Mouse (Mus musculus) urinary bladder, postnatal 10 days (tissue): Measurements from ENCODE around the gene Isg20.
A peak's percentile ranks its signal among the peaks of the same experiment; 100 is the strongest.

Source experiments
- DNase-seq: peaks from one replicate; pipeline ENCODE4 v3.0.0; 2022; ENCODE audit warnings: low spot score

The Isg20 gene

DNA sequence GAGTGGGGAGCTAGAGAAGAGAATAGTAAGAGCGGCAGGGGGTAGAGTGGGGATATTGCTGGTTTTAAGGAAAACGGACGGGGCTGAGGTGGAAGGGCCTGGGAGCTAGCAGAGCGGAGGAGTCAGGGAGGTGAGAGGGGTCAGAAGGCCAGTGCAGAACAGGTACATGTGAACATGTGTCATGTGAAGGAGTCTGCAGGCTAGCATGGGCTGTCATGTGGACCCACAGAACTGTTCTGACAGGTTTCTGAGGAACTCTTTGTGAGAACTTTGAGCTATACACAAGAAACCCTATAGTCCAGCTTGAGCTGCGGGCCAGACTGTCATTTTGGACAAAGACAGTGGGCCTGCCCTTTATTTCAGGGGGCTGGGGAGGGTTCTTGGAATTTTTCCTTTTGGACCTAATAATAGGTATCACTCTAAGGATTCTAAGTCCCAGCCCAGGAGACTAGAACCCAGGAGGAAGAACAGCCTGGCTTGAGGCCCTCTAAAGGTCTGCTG, at the start of gene Isg20:
Gene Isg20, plus strand, starts transcription at position 451 of the 501 bp plus-strand sequence.
- no peak for DNase-seq

DNA sequence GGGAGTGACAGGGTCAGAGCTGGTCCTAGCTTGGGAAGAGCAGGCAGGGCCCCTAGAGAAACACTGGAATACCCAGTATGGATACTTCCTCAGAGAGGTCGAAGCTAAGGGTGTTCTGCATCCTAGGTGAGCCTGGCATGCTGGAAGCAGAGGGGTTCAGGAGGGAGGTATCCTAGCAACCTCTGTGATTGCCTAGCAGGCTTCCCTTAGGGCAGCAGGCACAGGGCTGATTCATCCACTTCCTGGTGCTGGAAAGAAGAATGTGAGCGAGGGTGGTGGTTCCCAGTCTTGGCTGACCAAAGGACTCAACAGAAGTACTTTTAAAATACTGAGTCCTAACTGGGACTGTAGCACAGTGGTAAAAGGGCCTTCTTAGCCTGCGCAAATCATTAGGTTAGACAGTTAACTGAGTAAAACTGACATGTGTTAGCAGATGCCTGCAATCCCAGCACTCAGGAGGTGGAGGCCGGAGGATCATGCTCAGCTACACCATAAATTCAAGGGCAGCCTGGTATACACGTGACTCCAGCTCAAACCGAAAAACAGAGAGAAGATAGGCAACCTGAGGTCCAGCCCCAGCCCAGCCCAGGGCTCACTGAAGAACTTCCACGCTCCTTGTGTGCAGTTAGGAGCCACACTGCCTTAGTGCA, 49.3 kb upstream of the Isg20 start:
- DNase-seq, result no peak

DNA sequence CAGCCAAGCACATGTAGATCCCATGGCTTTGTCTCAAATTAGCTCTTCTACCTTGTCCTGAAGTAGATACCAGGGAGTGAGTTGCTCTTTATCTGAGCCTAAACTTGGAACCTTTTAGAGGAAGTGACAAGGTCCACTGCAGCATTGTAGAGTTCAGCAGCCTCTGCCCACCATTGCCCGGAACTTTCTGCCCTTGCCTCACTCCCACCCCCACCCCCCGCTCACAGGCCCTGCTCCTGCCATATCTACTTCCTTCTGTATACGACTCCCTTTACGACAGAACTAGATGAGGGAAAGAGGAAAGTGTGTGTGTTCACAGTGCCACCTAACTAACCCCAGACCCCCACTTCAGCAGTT, 48.8 kb upstream of the Isg20 start:
- DNase-seq, result no peak

DNA sequence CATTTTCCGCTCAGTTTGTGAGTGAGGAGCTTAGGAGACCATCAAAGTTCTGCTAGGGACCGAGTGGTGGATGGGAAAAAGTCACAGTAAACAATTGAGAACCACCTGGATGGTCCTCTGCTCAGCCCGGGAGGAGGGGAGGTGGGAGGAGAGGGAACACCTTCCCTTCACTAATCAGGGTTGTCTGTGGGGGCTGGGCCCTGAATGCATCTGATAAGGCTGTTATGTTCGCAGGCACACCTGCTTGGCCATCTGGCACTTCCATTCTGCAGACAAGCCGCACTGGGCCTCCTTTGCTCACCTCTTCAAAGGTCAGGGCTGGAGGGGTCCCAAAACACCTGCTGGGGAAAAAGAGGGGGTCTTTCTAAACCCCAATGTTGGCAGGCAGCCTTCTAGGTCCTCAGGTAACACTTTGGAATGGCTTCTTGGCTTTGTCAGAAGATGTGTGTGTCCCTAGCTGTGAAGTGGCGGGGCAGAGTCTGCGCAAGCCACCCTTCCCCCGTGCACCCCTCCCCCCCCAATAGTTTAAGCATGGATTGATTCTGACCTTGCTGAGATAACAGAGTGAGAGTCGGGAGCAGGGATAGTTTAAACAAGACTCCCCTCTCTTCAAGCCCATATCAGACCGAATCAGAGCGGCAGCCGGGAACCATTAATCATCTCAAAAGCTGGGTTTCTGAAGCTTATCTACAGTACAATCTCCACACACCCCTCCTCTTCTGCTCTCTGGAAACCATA, 47.8 kb upstream of the Isg20 start:
- DNase-seq, result no peak

DNA sequence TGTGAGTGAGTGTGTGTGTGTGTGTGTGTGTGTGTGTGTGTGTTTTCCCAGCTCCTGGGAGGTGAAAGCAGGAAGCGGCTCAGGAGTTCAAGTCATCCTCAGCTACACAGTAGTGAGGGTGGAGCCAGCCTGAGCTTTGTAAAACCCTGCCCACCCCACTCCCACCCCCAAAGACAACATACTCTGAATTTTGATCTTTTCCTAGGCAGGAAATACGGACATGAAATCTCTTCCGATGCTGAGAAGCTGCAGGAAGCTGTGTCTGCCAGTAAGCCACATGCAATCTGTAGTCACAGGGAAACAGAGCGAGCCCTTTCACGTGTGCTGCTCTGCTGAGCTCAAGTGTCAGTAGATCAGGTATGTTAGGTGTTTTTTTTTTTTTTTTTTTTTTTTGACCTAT, 44.5 kb upstream of the Isg20 start:
- DNase-seq, result no peak

DNA sequence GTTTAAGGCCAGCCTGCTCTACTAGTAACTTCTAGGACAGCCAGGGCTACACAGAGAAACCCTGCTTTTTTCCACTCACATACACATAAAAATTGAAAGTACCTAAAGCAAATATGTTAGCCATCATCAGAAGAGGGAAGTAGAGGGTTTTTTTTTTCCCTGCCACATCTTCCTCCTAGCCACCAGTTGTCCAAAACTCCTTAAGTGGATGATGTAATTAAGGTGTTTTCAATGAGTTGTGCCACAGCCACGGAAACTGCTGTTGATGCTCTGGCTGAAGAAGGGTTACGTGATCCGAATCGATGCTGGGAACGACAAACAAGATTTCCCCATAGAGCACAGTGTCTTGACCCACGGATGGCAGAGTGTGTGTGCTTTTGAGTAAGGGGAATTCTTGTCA, 40.9 kb upstream of the Isg20 start:
- DNase-seq, result no peak

DNA sequence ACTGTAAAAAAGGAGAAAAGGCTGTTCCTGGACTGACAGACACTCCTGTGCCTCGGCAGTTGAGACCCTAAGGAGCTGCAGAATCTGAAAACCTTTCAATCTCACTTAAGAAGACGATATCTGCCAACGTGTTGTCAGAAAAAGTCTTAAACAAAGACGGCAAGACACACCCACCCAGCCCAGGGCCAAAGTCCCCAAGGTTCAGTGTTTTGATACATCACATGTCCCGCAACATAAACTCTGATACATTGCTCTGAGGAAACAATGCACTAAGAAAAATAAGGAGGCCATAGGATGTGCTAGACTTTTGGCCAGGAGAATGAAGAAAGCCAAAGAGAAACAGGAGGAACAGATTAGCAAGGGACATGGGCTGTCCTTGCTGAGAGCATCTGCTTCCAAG, 40.4 kb upstream of the Isg20 start:
- no peak for DNase-seq

DNA sequence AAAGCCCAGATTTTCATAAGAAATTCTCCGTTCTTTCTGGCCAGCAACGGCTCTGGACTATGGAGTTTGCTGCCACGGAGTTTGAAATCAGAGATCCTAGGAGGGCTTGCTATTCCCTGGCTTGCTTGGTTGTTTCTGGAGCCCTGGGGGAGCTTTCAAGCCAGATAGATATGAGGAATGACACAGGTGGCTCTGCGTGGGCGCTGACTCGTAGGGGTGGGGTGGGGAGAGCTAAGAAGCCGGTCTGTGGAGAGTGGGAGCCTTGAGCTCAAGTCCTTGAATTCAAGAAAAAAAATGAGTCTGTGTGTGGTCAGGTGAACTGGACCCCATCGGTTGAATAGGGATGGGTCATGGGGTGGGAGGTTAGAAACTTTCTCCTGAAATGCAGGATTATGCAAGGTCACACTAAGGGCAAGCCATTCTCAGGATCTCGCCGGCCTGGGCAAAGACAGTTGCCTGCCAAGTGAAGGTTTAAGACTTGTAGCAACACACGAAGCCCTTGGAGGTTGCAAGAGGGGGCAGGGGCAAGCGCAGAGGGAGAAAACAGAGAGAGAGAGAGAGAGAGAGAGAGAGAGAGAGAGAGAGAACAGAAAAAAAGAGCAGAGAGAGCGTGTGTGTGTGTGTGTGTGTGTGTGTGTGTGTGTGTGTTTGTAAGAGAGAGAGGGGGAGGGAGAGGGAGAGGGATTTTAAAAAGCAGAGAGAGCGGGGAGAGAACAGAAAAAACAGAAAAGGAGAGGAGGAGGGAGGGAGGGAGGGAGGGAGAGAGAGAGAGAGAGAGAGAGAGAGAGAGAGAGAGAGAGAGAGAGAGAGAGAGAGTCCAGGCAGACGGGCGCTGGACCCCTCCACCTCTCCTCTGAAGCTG, 31.4 kb upstream of the Isg20 start:
- DNase-seq, result no peak

DNA sequence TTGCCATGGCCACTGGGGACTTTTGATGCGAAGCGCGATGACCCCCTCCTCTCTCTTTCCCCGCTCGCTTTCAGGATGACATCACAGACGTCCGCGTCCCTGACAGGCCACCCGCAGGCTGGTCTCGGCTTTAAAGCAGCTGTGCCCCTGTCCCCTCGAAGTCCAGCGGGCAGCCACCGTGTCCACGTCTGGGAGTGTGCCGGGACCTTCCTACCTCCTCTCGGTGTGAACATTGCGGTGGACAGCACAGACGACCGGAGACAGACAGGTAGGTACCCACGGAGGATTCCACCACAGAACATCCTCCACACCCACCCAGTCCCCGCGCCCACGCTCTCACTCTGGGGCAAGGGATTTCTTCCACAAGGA, 30.8 kb upstream of the Isg20 start:
- DNase-seq, result no peak

DNA sequence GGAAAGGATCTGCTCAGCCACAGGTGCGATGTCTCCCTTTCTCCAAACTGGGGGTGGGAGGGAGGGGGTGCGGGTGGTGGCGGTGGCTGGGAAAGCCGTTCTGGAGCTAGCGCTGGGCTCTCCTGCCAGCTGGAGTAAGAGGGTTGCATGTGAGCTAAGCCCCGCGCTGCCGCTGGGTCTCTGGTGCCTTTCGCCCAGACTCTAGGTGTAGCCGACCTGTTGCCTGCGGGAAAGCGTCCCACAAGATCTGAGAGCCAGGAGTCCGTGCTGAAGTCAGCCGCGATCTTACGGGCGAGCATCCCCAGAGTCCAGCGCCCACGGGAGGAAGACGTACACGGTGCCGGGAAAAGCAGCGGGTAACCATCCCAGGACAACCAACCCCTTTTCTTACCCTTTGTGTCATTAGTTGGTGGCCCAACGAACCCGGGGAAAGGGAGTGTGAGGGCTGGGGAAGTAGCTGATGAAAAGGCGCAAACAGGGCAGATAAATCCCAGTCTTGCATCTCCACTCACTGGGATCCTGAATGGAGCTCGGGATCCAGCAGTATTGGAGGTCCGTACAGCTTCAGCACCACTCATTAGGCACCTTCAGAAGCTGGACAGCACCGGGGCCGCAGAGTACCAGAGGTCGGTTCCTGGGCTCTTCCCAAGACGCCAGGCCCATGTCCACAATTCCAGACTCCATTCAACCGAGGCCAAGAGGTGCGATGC, 30.1 kb upstream of the Isg20 start:
- DNase-seq, result no peak

DNA sequence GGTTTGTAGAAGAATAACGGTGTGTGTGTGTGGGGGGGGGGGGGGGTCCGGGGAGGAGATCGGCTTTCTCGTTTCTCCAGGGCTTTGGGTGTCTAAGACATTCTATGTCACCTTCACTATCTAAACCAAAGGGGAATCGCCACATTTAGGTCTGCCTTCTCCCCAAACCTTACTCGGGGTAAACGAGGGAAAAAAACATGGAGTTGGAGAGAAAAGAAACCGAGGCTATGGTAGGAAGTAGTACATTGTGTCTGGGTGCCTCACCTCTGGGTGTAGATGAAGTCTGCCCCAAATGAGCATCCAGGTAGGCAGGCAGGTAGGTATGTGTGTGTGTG, 29.5 kb upstream of the Isg20 start:
- DNase-seq, result no peak

DNA sequence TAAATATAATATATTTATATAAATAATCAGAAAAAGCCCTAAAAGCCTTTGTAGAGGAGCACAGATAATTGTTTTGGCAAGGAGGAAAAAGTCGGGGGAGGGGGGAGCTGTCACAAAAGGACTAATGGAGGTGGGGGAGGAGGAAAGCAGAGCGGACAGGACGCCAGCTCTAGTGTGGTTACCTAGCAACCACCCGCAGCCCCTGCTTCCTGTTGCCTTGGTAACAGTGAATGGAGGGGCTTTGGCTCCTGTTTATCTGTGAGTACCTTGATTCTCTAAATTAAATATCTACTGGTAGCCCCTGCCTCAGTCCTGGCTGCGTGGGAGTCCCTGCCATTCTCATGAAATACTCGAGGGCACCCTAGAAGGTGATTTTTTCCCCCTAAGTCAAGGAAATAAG, 29.1 kb upstream of the Isg20 start:
- no peak for DNase-seq

DNA sequence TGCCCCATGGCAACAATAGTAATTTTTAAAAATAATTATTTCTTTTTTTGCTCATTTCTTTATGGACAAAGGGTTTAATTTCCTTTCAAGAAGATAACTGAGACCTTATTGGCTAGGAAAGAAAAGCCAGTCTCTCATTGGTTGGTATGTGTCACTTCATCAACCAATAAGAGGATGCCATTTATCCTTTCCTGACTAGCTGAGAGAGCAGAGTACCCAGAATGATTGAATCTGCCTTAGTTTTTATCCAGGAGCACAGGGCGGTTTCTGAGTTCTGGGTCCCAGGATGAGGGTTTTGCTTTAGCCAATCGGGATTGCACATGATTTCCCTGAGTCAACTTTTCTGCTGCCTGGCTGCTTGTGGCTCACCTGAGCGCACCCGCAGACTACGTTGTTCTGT, 27.8 kb upstream of the Isg20 start:
- no peak for DNase-seq

DNA sequence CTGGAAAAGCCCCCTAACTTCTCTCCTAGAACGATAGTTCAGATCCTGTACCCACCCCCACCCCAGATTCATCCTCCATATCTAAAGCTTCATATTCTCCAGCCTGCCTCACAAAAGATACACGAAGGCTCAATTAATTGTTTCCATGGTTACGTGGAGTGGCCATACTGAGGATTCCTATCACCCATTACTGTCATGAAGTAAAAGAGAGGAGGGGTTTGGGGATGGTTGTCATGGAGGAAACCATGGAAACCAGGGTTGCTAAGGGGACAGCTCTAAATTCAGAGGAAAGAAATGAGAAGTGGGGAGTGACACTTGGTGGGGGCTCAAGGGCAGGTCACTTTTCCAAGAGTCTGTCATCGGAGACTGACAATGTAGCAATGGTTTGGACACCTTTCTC, 26.7 kb upstream of the Isg20 start:
- DNase-seq, result no peak

DNA sequence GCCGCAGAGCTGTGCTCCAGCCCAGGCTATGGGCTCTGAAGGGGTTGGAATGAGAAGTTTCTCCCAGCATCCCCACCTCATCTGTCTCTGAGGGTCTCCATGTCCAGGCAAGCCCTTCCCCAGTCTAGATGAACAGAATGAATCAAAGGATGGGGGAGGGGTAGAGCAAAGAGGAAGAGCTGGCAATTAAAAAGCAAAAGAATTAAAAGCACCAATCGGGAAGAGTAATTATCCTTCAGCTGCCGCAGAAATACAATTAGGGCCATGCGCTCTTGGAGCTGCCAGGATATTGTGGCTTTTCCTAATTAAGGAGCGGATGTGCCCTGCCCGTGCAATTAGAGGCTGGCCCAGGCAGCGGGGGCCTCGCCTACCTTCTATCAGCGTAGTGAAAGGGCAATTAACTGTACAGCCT, 25.8 kb upstream of the Isg20 start:
- DNase-seq, result no peak

DNA sequence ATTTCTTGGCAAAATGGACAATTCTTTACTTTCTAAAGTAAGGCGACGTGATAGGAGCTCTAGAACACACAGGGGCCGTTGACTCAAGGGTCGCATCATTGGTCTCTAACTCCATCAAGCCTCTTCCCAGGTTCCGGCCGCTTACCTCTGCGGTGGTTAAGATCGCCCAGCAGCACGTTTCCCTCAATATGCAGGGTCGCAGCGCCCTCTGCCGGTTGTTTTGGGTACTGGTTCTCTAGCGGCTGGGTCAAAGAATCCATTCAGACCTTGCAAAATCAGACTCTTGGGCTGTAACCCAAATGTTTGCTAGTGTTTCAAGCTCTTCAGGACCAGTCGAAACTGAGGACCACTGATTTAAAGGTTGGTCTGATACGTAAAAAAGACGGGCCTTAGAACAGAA, 22.6 kb upstream of the Isg20 start:
- DNase-seq, result peak; percentile 66

DNA sequence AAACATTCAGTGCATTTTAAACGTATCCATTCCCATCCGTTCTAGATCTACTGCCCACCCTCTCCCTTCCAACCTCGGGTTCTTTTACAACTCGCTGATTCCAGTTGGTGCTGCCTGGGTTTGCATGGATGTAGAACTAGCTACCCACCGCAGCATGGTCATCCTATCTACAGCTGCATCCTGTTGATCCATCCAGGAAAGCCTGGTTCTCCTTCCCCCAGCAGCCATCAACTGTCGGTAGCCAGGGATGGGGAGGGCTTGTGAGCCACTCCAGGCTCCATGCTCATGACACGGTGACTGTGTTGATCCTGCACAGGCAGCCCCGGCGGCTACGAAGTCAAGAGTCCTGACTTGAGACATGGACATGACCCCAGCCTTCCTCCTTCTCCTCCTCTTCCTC, 19.3 kb upstream of the Isg20 start:
- no peak for DNase-seq

DNA sequence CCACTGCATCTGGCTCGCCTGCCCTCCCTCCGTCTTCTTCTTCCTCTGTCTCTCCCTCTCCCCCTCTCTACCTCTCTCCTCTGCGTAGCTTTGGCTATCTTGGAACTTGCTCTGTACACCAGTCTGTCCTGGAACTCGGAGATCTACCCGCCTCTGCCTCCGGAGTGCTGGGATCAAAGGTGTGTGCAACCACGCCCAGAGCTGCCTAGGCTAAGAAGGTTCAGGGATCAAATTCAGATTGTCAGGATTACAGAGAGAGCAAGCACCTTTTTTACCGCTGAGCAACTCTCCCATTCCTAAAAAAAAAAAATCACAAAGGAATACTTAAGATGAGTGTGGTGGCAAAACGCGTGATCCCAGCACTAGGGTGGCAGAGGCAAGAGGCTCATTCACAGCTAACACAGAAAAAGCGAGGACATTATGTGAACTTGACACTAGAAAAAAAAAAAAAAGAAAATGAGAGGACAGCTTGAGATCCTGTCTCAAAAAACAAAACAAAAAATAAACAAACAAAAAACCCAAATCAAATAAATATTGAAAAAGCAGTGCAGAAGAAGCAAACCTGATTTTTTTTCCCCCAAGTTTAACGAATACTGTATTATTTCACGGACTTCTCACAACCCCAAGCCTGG, 18.1 kb upstream of the Isg20 start:
- no peak for DNase-seq

DNA sequence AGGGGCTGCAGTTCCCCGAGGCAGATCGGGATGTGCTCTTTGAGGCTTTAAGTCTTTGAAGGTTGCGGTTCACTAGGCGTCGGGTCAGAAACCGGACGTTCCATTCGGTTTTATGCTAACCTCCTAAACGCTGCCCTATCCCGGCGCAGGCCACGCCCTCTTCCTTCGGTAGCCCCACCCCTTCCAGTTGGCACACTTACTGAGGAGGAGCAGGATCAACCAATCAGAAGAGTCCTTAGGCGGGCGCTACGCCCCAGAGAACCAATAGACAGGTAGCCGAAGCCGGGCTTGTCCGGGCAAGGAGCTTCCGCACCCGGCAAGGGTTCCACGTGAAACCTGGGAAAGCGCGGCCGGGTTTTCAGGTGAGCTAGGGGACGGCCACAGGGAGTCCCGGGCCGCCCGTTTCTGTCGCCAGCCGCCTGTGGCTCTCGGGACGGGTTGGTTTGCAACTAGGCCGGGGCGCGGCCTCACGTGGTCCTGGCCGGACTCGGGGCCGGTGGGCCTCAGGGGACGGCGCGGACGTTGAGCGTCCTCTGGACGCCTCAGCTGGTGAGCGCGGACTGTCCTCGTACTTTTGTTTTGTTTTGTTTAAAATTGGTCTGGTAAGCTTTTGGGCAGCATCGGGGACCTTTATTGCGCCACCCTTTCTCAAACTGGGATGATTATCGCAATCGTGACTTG, 17.4 kb upstream of the Isg20 start, which contains the start of gene Aen:
Gene Aen, plus strand, starts transcription at position 202 of the 681 bp plus-strand sequence.
- DNase-seq, result peak; percentile 92

DNA sequence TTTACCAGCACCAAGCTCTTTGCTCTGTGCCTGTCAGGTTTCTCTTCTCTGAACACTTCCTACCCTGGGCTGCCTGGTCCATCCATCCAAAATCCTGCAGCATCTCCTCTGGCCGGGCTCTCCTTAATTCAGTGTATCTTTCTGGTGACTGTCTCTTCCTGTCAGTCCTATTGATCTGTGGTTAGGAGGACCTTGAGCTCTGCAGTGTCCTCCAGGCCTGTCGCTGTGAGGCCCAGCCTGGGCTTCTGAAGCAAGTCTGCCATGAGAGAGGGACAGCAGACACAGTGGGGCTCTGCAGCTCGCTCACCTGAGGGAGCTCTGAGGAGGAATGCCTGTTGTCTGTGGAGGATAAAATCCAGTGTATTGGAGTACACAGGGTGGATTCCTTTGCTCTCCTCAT, 15.7 kb upstream of the Isg20 start:
- no peak for DNase-seq

DNA sequence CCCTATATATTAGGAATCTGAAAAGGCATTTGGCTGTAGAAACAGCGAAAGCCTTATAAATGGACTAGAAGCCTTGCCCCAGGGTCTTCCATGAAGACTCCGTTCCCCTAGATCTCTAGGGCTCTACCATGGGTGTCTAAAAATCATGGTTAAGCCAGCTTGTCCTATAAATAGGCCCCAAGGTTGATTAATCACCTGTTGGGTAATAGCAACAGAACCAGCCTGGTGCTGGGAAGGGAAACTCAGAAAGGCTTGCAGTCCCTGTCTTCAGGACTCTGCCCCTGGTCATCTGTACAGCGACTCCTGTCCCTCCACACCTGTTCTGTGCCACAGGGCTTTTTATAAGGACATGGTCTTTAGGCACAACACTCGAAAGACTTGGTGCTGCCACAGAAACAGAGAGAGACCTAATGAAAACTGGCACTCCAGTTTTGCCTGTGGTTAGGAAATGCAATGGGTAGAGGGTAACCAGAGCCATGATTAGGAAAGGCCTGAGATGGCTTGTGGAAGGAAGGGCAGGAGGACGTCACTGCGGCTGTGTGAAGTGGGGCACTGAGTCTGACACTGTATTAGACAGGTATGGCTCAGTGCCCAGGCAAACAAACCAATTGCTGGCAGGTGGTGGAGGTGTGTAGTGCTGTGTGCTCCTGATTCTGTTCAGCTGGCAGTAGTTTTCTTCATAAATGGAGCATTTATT, 9.9 kb upstream of the Isg20 start:
- no peak for DNase-seq
